Mouse (Mus musculus) bone marrow macrophage, adult 2 months (primary cell): Measurements from ENCODE around the gene Tpk1.

Source experiments
- CTCF ChIP-seq: IDR thresholded peaks from 2 replicates; pipeline ENCODE4 v1.5.1; 2012; ENCODE audit warnings: low read depth, mild to moderate bottlenecking, low read length, moderate library complexity
- POLR2A ChIP-seq: IDR thresholded peaks from 2 replicates; pipeline ENCODE4 v1.6.1; 2012; ENCODE audit warnings: mild to moderate bottlenecking, low read depth, low read length, borderline replicate concordance

- TF ChIP-seq POLR2A (no peak), CTCF (no peak)
These were observed 141.1 kb downstream of the Tpk1 start for GRCm38 (mm10) chr6:43525028-43525427.
